Mouse (Mus musculus) hindbrain, embryonic 12.5 days (tissue): ENCODE measurements around the gene Wdr54. TPM values are rescaled to one million over a fixed set of nuclear protein-coding genes. Genes with fewer than 3 reads are reported as not detected.

Experiments used
- ATAC-seq: fragments of 200-750 bp; cut with Nextera tagmentation; 2 replicates; pipeline ENCODE4 v1.8.0; 2017; ENCODE audit warnings: moderate TSS enrichment; ENCODE audit not compliant: low FRiP score
- H3K27ac ChIP-seq: fragments of 300-500 bp; sonication (generic); 2 replicates; pipeline ENCODE4 v1.5.1; 2016; ENCODE audit warnings: mild to moderate bottlenecking
- H3K27me3 ChIP-seq: fragments of 300-500 bp; sonication (generic); 2 replicates; pipeline ENCODE4 v1.6.1; 2016; ENCODE audit warnings: mild to moderate bottlenecking
- H3K36me3 ChIP-seq: fragments of 300-500 bp; sonication (generic); 2 replicates; pipeline ENCODE4 v1.6.1; 2016; ENCODE audit warnings: mild to moderate bottlenecking
- H3K4me1 ChIP-seq: fragments of 300-500 bp; sonication (generic); 2 replicates; pipeline ENCODE4 v1.6.1; 2016
- H3K4me2 ChIP-seq: fragments of 300-500 bp; sonication (generic); replicated peaks from 2 replicates; pipeline ENCODE4 v1.6.1; 2016; ENCODE audit warnings: mild to moderate bottlenecking
- H3K4me3 ChIP-seq: fragments of 300-500 bp; sonication (generic); 2 replicates; pipeline ENCODE4 v1.5.1; 2016; ENCODE audit warnings: mild to moderate bottlenecking
- H3K9ac ChIP-seq: fragments of 300-500 bp; sonication (generic); 2 replicates; pipeline ENCODE4 v1.6.1; 2016; ENCODE audit warnings: mild to moderate bottlenecking, moderate library complexity
- H3K9me3 ChIP-seq: fragments of 300-500 bp; sonication (generic); replicated peaks from 2 replicates; pipeline ENCODE4 v1.6.1; 2016; ENCODE audit warnings: mild to moderate bottlenecking
- WGBS: fragments of 180-500 bp; shearing (Covaris S2); methylation state at CpG from one replicate; pipeline ENCODE4 v1.1.7; 2016; 5-methylcytosine and 5-hydroxymethylcytosine counted together
- polyA plus RNA-seq: library from polyadenylated mRNA; unstranded; fragments of >200 nt; fragmentation: Nextera tagmentation; extraction: Ambion mirVana; gene quantifications from 2 replicates; pipeline ENCODE4 v1.2.1, GENCODE M21; 2016

Gene Wdr54
- 11.2 and 11.5 TPM in 2 replicates for polyA plus RNA-seq

- WGBS, result 2% methylated on average over 32 of the region's 32 CpGs
- H3K27ac ChIP-seq, result peak within 1 kb of the TSS; percentile 53
- peak within 1 kb of the TSS; percentile 52 for H3K4me3 ChIP-seq
- no peaks in the 10 kb centered on the region for H3K9me3 ChIP-seq
- H3K27me3 ChIP-seq, result peaks cover 15% of the 10 kb centered on the region
- peaks cover 17% of the 10 kb centered on the region for H3K36me3 ChIP-seq
- peak within 1 kb of the TSS; percentile 71 for H3K9ac ChIP-seq
- peak within 1 kb of the TSS; percentile 81 for H3K4me2 ChIP-seq
- peak; percentile 92 for ATAC-seq
- H3K4me1 ChIP-seq, result peaks cover 26% of the 10 kb centered on the region
Observed at GRCm38 (mm10) chr6:83156259-83156684, at the start of gene Wdr54, which contains the start of gene 1700003E16Rik. Wdr54 (minus strand) TSS chr6:83156397. 1700003E16Rik (plus strand) TSS chr6:83156404.

GRCm38 (mm10) chr6:83205851-83206250 is 49.7 kb upstream of the Wdr54 start:
- H3K4me3 ChIP-seq, result no peak overlapping the region
- H3K36me3 ChIP-seq, result peaks cover 5% of the 10 kb centered on the region
- H3K9me3 ChIP-seq, result no peaks in the 10 kb centered on the region
- H3K4me2 ChIP-seq, result no peak overlapping the region
- ATAC-seq, result no peak
- no peak overlapping the region for H3K27ac ChIP-seq
- WGBS, result 94% methylated on average over 3 of the region's 3 CpGs
- no peak overlapping the region for H3K9ac ChIP-seq
- H3K27me3 ChIP-seq, result no peaks in the 10 kb centered on the region
- peaks cover 10% of the 10 kb centered on the region; the same call in 1 of the 2 replicates for H3K4me1 ChIP-seq

- Histone ChIP-seq H3K4me1 (peaks cover 3% of the 10 kb centered on the region; the same call in 1 of the 2 replicates), H3K4me3 (no peak overlapping the region), H3K27me3 (no peaks in the 10 kb centered on the region), H3K9ac (no peak overlapping the region), H3K9me3 (no peaks in the 10 kb centered on the region), H3K4me2 (no peak overlapping the region), H3K27ac (no peak overlapping the region), H3K36me3 (peaks cover 28% of the 10 kb centered on the region)
- no peak for ATAC-seq
- 85% methylated on average over 4 of the region's 4 CpGs for WGBS
Observed at GRCm38 (mm10) chr6:83203320-83203719, 47.1 kb upstream of the Wdr54 start.

- Histone ChIP-seq H3K4me1 (no peaks in the 10 kb centered on the region), H3K9ac (no peak overlapping the region), H3K4me3 (no peak overlapping the region), H3K36me3 (peaks cover 85% of the 10 kb centered on the region), H3K27me3 (no peaks in the 10 kb centered on the region), H3K4me2 (no peak overlapping the region), H3K9me3 (no peaks in the 10 kb centered on the region), H3K27ac (no peak overlapping the region)
- ATAC-seq, result peak; percentile 38; the same call in 1 of the 2 replicates
- WGBS, result 41% methylated on average over 15 of the region's 15 CpGs
Observed at GRCm38 (mm10) chr6:83197345-83198004, 41.3 kb upstream of the Wdr54 start.

GRCm38 (mm10) chr6:83193571-83193970 is 37.4 kb upstream of the Wdr54 start:
- no peaks in the 10 kb centered on the region for H3K27me3 ChIP-seq
- H3K36me3 ChIP-seq, result peaks cover 99% of the 10 kb centered on the region
- H3K9ac ChIP-seq, result no peak overlapping the region
- H3K4me3 ChIP-seq, result no peak overlapping the region
- whole genome bisulfite sequencing, result 94% methylated on average over 7 of the region's 7 CpGs
- H3K27ac ChIP-seq, result no peak overlapping the region
- no peak overlapping the region for H3K4me2 ChIP-seq
- no peak for ATAC-seq
- no peaks in the 10 kb centered on the region for H3K9me3 ChIP-seq
- H3K4me1 ChIP-seq, result peaks cover 1% of the 10 kb centered on the region; the same call in 1 of the 2 replicates

- Histone ChIP-seq H3K36me3 (peaks cover 67% of the 10 kb centered on the region), H3K4me2 (peak overlapping the region; percentile 72), H3K4me1 (peaks cover 39% of the 10 kb centered on the region), H3K27me3 (no peaks in the 10 kb centered on the region), H3K27ac (peak overlapping the region; percentile 90), H3K4me3 (peak overlapping the region; percentile 51), H3K9me3 (no peaks in the 10 kb centered on the region), H3K9ac (peak overlapping the region; percentile 78)
- WGBS, result 72% methylated on average over 2 of the region's 2 CpGs
- ATAC-seq, result 0 out of 2 replicates have a peak, but pooled peaks have one; percentile 9
Observed at GRCm38 (mm10) chr6:83186946-83187345, 30.7 kb upstream of the Wdr54 start.

- Histone ChIP-seq H3K27ac (peak overlapping the region; percentile 90), H3K36me3 (peaks cover 59% of the 10 kb centered on the region), H3K4me3 (peak overlapping the region; percentile 51), H3K27me3 (no peaks in the 10 kb centered on the region), H3K9ac (peak overlapping the region; percentile 78), H3K4me1 (peaks cover 39% of the 10 kb centered on the region), H3K9me3 (no peaks in the 10 kb centered on the region), H3K4me2 (peak overlapping the region; percentile 72)
- peak; percentile 97 for ATAC-seq
- 9% methylated on average over 22 of the region's 25 CpGs for WGBS
Observed at GRCm38 (mm10) chr6:83185895-83186861, 30.0 kb upstream of the Wdr54 start.

- 94% methylated on average over 3 of the region's 3 CpGs for WGBS
- Histone ChIP-seq H3K9ac (no peak overlapping the region), H3K36me3 (peaks cover 47% of the 10 kb centered on the region), H3K27me3 (no peaks in the 10 kb centered on the region), H3K27ac (peak overlapping the region; percentile 49; the same call in 1 of the 2 replicates), H3K4me1 (peaks cover 49% of the 10 kb centered on the region), H3K4me2 (peak overlapping the region; percentile 72; the same call in 1 of the 2 replicates), H3K9me3 (no peaks in the 10 kb centered on the region), H3K4me3 (no peak overlapping the region; the same call in 1 of the 2 replicates)
- ATAC-seq, result no peak
Observed at GRCm38 (mm10) chr6:83184858-83185435, 28.8 kb upstream of the Wdr54 start.

- peak overlapping the region; percentile 74 for H3K9ac ChIP-seq
Observed at GRCm38 (mm10) chr6:83180605-83181004, 24.4 kb upstream of the Wdr54 start.

GRCm38 (mm10) chr6:83179390-83180117 is 23.4 kb upstream of the Wdr54 start:
- peaks cover 22% of the 10 kb centered on the region for H3K4me1 ChIP-seq
- H3K9ac ChIP-seq, result peak overlapping the region; percentile 74
- peak; percentile 87 for ATAC-seq
- 14% methylated on average over 12 of the region's 12 CpGs for WGBS
- H3K36me3 ChIP-seq, result peaks cover 23% of the 10 kb centered on the region
- H3K9me3 ChIP-seq, result no peaks in the 10 kb centered on the region
- H3K27me3 ChIP-seq, result no peaks in the 10 kb centered on the region
- peak overlapping the region; percentile 68 for H3K4me2 ChIP-seq
- peak overlapping the region; percentile 45 for H3K4me3 ChIP-seq
- peak overlapping the region; percentile 69 for H3K27ac ChIP-seq

More at GRCm38 (mm10) chr6:83180605-83181004, 24.4 kb upstream of the Wdr54 start:
- ATAC-seq, result no peak
- H3K9me3 ChIP-seq, result no peaks in the 10 kb centered on the region
- H3K27me3 ChIP-seq, result no peaks in the 10 kb centered on the region
- peaks cover 30% of the 10 kb centered on the region for H3K4me1 ChIP-seq
- WGBS, result 87% methylated on average over 6 of the region's 6 CpGs
- H3K36me3 ChIP-seq, result peaks cover 27% of the 10 kb centered on the region
- peak overlapping the region; percentile 45; the same call in 1 of the 2 replicates for H3K4me3 ChIP-seq
- H3K27ac ChIP-seq, result no peak overlapping the region
- H3K4me2 ChIP-seq, result peak overlapping the region; percentile 68

- H3K4me1 ChIP-seq, result peaks cover 31% of the 10 kb centered on the region
- 87% methylated on average over 8 of the region's 8 CpGs for WGBS
- no peaks in the 10 kb centered on the region for H3K9me3 ChIP-seq
- H3K27me3 ChIP-seq, result no peaks in the 10 kb centered on the region
- H3K4me2 ChIP-seq, result no peak overlapping the region
- ATAC-seq, result no peak
- no peak overlapping the region for H3K27ac ChIP-seq
- H3K9ac ChIP-seq, result no peak overlapping the region
- H3K36me3 ChIP-seq, result no peaks in the 10 kb centered on the region
- no peak overlapping the region for H3K4me3 ChIP-seq
Observed at GRCm38 (mm10) chr6:83175996-83176395, 19.8 kb upstream of the Wdr54 start.
